Mouse (Mus musculus) lung, adult 2 months (tissue): ENCODE measurements around the gene Plekha3. TPM values are rescaled to one million over a fixed set of nuclear protein-coding genes. Genes with fewer than 3 reads are reported as not detected.

Experiments
- DNase-seq: peaks from one replicate; pipeline ENCODE4 v3.0.0; 2022
- H3K4me1 ChIP-seq: fragments of 200-500 bp; 2 replicates; pipeline ENCODE4 v1.6.1; 2011; ENCODE audit warnings: low read length; ENCODE audit not compliant: control insufficient read depth, insufficient read depth
- H3K4me3 ChIP-seq: fragments of 200-500 bp; replicated peaks from 2 replicates; pipeline ENCODE3; 2011; ENCODE audit warnings: low read depth, mild to moderate bottlenecking, control low read depth, low read length; ENCODE audit errors: extremely low read depth
- CTCF ChIP-seq: fragments of 200-500 bp; IDR thresholded peaks from 2 replicates; pipeline ENCODE4 v1.5.1; 2011; ENCODE audit warnings: mild to moderate bottlenecking, low read length, control low read depth; ENCODE audit not compliant: insufficient read depth
- POLR2A ChIP-seq: fragments of 200-500 bp; IDR thresholded peaks from 2 replicates; pipeline ENCODE4 v1.6.1; 2011; ENCODE audit warnings: low read depth, mild to moderate bottlenecking, control low read depth, low read length, borderline replicate concordance; ENCODE audit errors: extremely low read depth
- WGBS: fragments of 180-500 bp; shearing (Covaris S2); methylation state at CpG from one replicate; pipeline ENCODE4 v1.1.7; 2018; 5-methylcytosine and 5-hydroxymethylcytosine counted together
- polyA plus RNA-seq: library from polyadenylated mRNA; depleted of rRNA; stranded (reverse); fragments of >200 nt; gene quantifications from 2 replicates; pipeline ENCODE4 v1.2.3, GENCODE M21; 2012

The Plekha3 gene
- polyA plus RNA-seq, 1 experiment = 23.0 TPM

DNA sequence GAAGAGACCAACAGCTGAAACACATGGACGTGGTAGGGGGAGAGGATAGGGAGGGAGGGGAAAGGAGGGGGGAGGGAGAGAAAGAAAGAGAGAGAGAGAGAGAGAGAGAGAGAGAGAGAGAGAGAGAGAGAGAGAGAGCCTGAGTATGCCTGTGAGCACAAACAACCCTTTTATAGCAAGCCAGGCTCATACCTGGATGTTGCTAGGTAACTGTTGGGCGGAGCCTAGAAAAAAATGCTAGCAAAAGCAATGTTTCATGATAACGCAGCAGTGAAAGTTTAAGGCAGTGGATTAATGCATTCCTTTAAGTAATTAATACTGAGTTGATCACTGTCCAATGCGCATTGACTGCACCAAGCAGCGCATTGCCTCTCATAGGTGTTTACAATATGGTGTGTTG is 20.4 kb upstream of the Plekha3 start:
- Histone ChIP-seq H3K4me1 (no peaks in the 10 kb centered on the region), H3K4me3 (no peak overlapping the region)
- WGBS = 64% methylated on average over 5 of the region's 5 CpGs
- DNase-seq = no peak
- no peak for TF ChIP-seq CTCF
- no peak for TF ChIP-seq POLR2A

DNA sequence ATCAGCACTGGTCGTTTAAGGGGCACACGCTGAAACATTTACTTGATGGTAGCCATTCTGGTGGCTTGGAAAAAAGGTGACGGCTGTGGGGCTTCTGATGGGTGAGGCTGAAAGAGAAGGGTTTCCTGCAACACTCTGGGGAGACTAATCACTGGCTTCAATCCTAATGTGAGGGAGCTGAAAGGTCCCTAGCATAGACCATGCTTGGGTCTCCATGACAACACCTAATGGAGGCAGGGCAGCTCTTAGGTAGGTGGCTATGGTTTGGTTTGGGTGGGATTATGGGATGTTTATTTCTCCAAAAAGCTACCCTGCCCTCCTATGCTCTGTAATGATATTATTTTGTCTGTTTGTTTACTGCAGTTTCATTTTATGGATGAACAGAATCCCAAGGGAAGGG is 19.6 kb upstream of the Plekha3 start:
- WGBS = 83% methylated on average over 3 of the region's 3 CpGs
- Histone ChIP-seq H3K4me3 (no peak overlapping the region), H3K4me1 (no peaks in the 10 kb centered on the region)
- DNase-seq = no peak
- no peak for TF ChIP-seq CTCF
- no peak for TF ChIP-seq POLR2A

DNA sequence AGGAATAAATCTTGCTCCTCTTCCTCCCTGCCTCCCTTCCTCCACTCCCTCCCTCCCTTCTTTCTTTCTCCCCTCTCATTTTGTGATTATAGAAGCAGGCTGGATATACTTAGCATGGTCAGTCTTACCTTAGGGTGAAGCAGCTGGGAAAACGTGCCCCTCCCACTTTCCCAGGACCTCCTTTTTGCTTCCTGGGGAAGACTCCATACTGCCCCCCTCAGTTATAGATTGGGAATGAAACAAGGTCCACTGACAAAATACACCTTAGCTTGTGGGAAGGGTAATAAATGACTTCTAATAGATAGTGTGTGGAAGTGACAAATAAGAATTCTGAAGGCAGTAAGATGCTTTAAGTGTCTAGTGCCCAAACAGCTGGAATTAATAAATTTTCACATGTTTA is 19.1 kb upstream of the Plekha3 start:
- no peak for TF ChIP-seq POLR2A
- peak; percentile 40; the same call in 1 of the 2 replicates for TF ChIP-seq CTCF
- 12% methylated on average over 1 of the region's 1 CpGs for WGBS
- Histone ChIP-seq H3K4me1 (no peaks in the 10 kb centered on the region), H3K4me3 (no peak overlapping the region)
- DNase-seq = no peak

DNA sequence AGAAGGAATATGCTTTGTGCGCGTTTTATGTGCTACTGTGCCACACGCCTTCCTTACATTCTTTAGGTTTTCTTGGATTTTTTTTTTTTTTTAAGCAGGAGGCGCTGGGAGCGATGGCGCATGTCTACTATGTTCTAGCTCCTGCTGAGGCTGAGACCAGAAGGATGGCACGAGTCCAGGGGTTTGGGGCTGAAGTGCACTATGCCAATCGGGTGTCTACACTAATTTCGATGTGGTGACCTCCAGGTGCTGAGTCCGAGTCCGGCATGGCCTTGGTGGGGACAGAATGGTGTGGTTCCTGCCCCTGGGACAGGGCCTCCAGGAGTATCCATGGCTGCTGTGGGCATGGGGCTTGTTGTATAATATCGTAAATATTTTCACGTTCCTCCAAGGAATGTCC is 16.5 kb upstream of the Plekha3 start:
- TF ChIP-seq CTCF = no peak
- TF ChIP-seq POLR2A = no peak
- 68% methylated on average over 13 of the region's 13 CpGs for WGBS
- no peaks in the 10 kb centered on the region for H3K4me1 ChIP-seq
- DNase-seq = no peak
- no peak overlapping the region for H3K4me3 ChIP-seq

DNA sequence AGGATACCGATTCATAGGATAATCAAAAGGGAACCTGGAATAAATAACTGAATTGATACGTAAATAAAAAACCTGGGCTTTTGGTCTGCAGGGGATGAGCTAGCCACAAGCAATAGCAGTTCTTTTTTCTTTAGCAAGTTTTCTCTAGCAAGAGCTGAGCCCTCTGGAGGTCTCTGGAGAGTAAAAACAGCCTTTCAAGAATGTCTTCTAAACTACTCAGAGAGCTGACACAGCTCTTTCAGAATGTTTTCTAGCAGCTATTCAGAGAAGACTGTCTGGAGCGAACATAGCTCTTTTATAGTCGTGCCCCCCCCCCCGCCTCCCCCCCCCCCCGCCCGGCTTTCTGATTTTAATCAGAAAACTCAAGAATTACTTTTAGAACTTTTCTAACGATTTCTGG is 15.7 kb upstream of the Plekha3 start:
- Histone ChIP-seq H3K4me3 (no peak overlapping the region), H3K4me1 (no peaks in the 10 kb centered on the region)
- no peak for TF ChIP-seq CTCF
- TF ChIP-seq POLR2A = no peak
- no peak for DNase-seq
- WGBS = 56% methylated on average over 6 of the region's 8 CpGs

DNA sequence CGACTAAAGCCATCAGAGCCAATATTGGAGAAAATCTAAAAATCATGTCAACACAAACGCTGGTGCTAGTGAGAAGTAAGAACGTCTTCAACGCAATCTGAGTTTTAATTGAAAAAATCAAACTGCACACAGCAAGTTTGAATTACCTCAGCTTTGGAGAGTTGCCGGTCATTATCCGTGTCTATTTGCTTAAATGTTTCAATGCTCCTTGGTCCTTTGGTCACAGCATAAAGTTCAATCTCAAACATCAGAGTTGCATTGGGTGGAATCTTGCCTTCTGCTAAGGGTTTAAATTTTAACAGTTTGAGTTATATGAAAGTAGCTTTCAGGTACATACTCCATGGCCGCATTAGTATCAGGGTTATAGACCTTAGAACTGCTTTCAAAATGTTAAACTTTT is 9.6 kb upstream of the Plekha3 start:
- Histone ChIP-seq H3K4me3 (no peak overlapping the region), H3K4me1 (no peaks in the 10 kb centered on the region)
- WGBS = 95% methylated on average over 7 of the region's 7 CpGs
- TF ChIP-seq POLR2A (no peak), CTCF (no peak)
- no peak for DNase-seq

DNA sequence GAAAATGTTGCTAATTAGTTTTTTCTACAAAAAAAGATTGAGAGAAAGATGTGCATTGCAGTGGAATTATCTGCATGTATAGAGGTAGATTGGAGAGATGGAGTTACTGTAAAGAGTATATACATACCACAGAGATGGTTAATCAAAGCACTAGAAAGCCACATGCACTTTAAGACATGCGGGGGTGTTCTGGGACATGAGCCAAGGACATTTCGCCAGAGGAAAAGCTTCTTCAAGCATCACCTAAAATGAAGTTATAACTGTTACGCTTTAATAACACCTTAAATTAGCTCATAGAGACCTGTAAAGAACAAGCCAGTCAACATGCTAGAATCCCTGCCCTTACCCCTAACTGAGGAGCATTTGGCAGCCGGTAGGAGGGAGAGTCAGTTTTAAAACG is 7.9 kb upstream of the Plekha3 start:
- Histone ChIP-seq H3K4me3 (no peak overlapping the region), H3K4me1 (no peaks in the 10 kb centered on the region)
- DNase-seq = no peak
- no peak for TF ChIP-seq POLR2A
- WGBS = 45% methylated on average over 5 of the region's 5 CpGs

DNA sequence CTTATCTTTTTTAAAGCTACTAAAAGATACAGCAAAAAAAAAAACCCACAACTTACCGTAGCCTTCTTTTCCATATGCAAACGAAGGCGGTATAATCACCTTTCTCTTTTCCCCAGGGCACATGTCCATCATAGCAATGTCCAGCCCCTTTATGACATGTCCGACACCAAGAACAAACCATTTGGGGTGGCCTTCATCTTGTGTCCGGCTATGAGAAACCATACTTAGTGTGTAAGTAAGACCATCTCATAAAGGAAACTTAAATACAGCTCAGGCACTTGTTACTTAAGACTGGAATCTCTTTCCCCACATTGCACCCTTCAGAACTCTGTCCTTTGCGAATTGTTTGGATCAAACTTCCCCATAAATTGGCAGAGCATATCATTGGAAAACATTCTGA is 3.4 kb upstream of the Plekha3 start:
- H3K4me3 ChIP-seq = peak overlapping the region; percentile 80
- WGBS = 66% methylated on average over 6 of the region's 6 CpGs
- TF ChIP-seq CTCF (no peak), POLR2A (no peak)
- DNase-seq = no peak
- H3K4me1 ChIP-seq = peaks cover 8% of the 10 kb centered on the region; the same call in 1 of the 2 replicates

DNA sequence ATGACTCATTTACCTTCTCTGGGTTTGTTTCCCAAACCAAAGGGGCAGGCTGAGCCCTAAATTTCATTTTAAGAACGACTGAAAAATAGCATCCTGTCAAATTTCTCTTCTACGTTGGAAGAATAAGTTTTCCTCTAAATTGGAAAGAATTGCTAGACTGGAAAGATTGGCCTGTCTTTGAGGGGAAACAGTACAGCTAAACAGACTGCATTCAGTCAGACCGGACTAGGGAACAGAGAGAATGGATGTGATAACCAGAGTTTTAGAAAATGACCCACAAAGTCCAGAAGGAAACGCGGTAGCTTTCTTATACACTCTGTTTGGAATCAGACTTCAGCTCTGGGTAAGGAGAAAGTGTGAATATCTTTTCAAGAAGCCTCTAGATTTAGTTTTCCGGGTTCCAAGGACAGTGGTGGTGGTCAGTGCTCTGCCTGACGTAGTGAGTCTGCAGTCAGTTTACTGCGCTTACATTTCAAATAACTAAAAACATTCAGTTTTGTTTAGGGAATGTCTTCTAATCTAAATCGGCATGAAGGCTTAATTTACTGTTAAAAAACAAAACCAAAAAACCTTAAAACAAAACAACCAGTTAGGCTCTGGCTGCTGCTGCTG is 2.8 kb upstream of the Plekha3 start:
- peak overlapping the region; percentile 80 for H3K4me3 ChIP-seq
- no peak for DNase-seq
- WGBS = 1% methylated on average over 9 of the region's 9 CpGs

DNA sequence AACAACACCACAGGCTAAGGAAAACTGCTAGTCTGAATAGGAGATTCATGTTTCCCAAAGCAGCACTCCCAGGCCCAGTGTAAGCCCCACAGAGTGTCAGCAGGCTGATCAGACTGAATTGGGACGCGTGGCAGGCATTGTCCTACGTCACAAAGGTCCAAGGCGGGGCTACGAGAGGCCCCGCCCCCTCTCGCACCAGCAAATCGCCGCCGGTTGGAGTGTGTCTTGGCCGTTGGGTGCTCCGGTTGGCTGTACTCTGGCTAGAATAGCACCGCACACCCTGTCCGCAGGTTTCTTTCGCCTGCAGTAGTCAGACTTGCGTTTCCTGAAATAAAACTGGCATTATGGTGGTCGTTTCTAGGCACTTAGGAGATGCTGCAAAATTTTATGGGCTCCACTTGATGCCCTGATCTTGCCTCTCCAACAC is 2.1 kb upstream of the Plekha3 start, which contains the start of gene Fkbp7:
Gene Fkbp7 (minus strand): TSS at position 151 of the 427 bp plus-strand sequence.
- DNase-seq = peak; percentile 88
- peak; percentile 87; the same call in 1 of the 2 replicates for TF ChIP-seq POLR2A
- TF ChIP-seq CTCF = no peak
- peaks cover 11% of the 10 kb centered on the region; the same call in 1 of the 2 replicates for H3K4me1 ChIP-seq
- H3K4me3 ChIP-seq = peak within 1 kb of the TSS; percentile 80
- under 1% methylated on average over 17 of the region's 17 CpGs for whole genome bisulfite sequencing

More for the DNA sequence above, 2.8 kb upstream of the Plekha3 start:
- peaks cover 11% of the 10 kb centered on the region; the same call in 1 of the 2 replicates for H3K4me1 ChIP-seq
- TF ChIP-seq POLR2A (no peak), CTCF (no peak)
